Mouse (Mus musculus) G1E (cell line): ENCODE results near the gene Phf19. TPM values are rescaled to one million over a fixed set of nuclear protein-coding genes. Genes with fewer than 3 reads are reported as not detected.

Experiments used
- ATAC-seq: 2 replicates; pipeline ENCODE4 v1.8.0; 2016; ENCODE audit warnings: mild to moderate bottlenecking; ENCODE audit not compliant: insufficient number of reproducible peaks, poor library complexity, low FRiP score, severe bottlenecking; ENCODE audit errors: extremely low read depth
- DNase-seq: peaks from one replicate; pipeline ENCODE4 v3.0.0; 2012; ENCODE audit warnings: low spot score
- H3K27me3 ChIP-seq: 2 replicates; pipeline ENCODE4 v1.6.1; 2012; ENCODE audit warnings: mild to moderate bottlenecking, low read length, inconsistent platforms; ENCODE audit not compliant: insufficient read depth
- H3K36me3 ChIP-seq: replicated peaks from 2 replicates; pipeline ENCODE3; 2012; ENCODE audit warnings: mild to moderate bottlenecking, inconsistent platforms
- H3K4me1 ChIP-seq: 2 replicates; pipeline ENCODE4 v1.6.1; 2012; ENCODE audit warnings: low read depth, low read length, inconsistent platforms, mixed read lengths; ENCODE audit not compliant: insufficient read depth
- H3K4me3 ChIP-seq: 2 replicates; pipeline ENCODE4 v1.5.1; 2012; ENCODE audit warnings: low read depth, mild to moderate bottlenecking, inconsistent platforms, low read length, moderate library complexity, mixed read lengths
- H3K9me3 ChIP-seq: replicated peaks from 2 replicates; pipeline ENCODE4 v1.6.1; 2012; ENCODE audit warnings: inconsistent platforms
- CTCF ChIP-seq: IDR thresholded peaks from 2 replicates; pipeline ENCODE4 v1.5.1; 2012; ENCODE audit warnings: low read depth, low read length, inconsistent platforms, mixed read lengths
- GATA1 ChIP-seq: IDR thresholded peaks from 2 replicates; pipeline ENCODE4 v1.6.1; 2012; ENCODE audit warnings: borderline replicate concordance, low read length, inconsistent platforms, mixed read lengths
- GATA2 ChIP-seq: IDR thresholded peaks from 2 replicates; pipeline ENCODE4 v1.6.1; 2012; ENCODE audit warnings: low read depth, low read length, inconsistent platforms, borderline replicate concordance
- POLR2AphosphoS5 ChIP-seq: IDR thresholded peaks from 2 replicates; pipeline ENCODE4 v1.6.1; 2012; ENCODE audit warnings: low read depth, low read length, inconsistent platforms; ENCODE audit not compliant: insufficient replicate concordance
- TAL1 ChIP-seq: conservative IDR thresholded peaks from 2 replicates; pipeline ENCODE4 v1.6.1; 2012; ENCODE audit warnings: low read depth, low read length, inconsistent platforms, mixed read lengths
- polyA plus RNA-seq: library from polyadenylated mRNA; stranded (reverse); fragments of >175 nt; gene quantifications from 2 replicates; pipeline ENCODE4 v1.2.3, GENCODE M21; 2012
- total RNA-seq, 2 experiments: library from RNA; stranded (forward) in 1 of 2; stranded (reverse) in 1 of 2; fragments of 200-1000 nt in 1 of 2; fragments of >200 nt in 1 of 2; fragmentation: Nextera tagmentation in 1 of 2; gene quantifications; 2 replicates each; pipeline ENCODE4 v1.2.3; 2014 to 2017

Gene Phf19
- total and polyA plus RNA-seq, 3 experiments: 0.01 to 0.66 TPM; not detected in 1

- H3K4me3 ChIP-seq: no peak overlapping the region
- H3K4me1 ChIP-seq: no peaks in the 10 kb centered on the region; the same call in 1 of the 2 replicates
- TF ChIP-seq CTCF: no peak
- TF ChIP-seq GATA1: no peak
- no peak for TF ChIP-seq TAL1
- no peak for TF ChIP-seq POLR2AphosphoS5
- TF ChIP-seq GATA2: no peak
- no peaks in the 10 kb centered on the region for H3K9me3 ChIP-seq
- DNase-seq (no peak), ATAC-seq (no peak)
- no peaks in the 10 kb centered on the region for H3K36me3 ChIP-seq
- peaks cover 26% of the 10 kb centered on the region for H3K27me3 ChIP-seq
Observed at GRCm38 (mm10) chr2:34943556-34944120, 29.8 kb upstream of the Phf19 start.

GRCm38 (mm10) chr2:34941061-34941675 is 27.3 kb upstream of the Phf19 start:
- ATAC-seq: no peak
- Histone ChIP-seq H3K9me3 (no peaks in the 10 kb centered on the region), H3K27me3 (peaks cover 43% of the 10 kb centered on the region), H3K36me3 (no peaks in the 10 kb centered on the region), H3K4me3 (no peak overlapping the region), H3K4me1 (no peaks in the 10 kb centered on the region; the same call in 1 of the 2 replicates)
- DNase-seq: no peak
- TF ChIP-seq POLR2AphosphoS5: no peak
- no peak for TF ChIP-seq GATA2
- no peak for TF ChIP-seq TAL1
- no peak for TF ChIP-seq GATA1

- no peaks in the 10 kb centered on the region; the same call in 1 of the 2 replicates for H3K4me1 ChIP-seq
- no peaks in the 10 kb centered on the region for H3K36me3 ChIP-seq
- peaks cover 47% of the 10 kb centered on the region for H3K27me3 ChIP-seq
- DNase-seq (no peak), ATAC-seq (no peak)
- TF ChIP-seq CTCF (no peak), GATA2 (no peak), TAL1 (no peak), POLR2AphosphoS5 (no peak), GATA1 (no peak)
- H3K4me3 ChIP-seq: no peak overlapping the region
- no peaks in the 10 kb centered on the region for H3K9me3 ChIP-seq
Observed at GRCm38 (mm10) chr2:34940246-34940645, 26.4 kb upstream of the Phf19 start.

- Histone ChIP-seq H3K9me3 (no peaks in the 10 kb centered on the region), H3K4me1 (no peaks in the 10 kb centered on the region), H3K4me3 (no peak overlapping the region), H3K36me3 (no peaks in the 10 kb centered on the region), H3K27me3 (peaks cover 41% of the 10 kb centered on the region)
- no peak for TF ChIP-seq GATA2
- TF ChIP-seq POLR2AphosphoS5: no peak
- no peak for TF ChIP-seq CTCF
- no peak for TF ChIP-seq GATA1
- no peak for TF ChIP-seq TAL1
- ATAC-seq (no peak), DNase-seq (no peak)
Observed at GRCm38 (mm10) chr2:34938269-34939208, 24.7 kb upstream of the Phf19 start.

- H3K4me1 ChIP-seq: no peaks in the 10 kb centered on the region
- no peak for ATAC-seq
- H3K4me3 ChIP-seq: no peak overlapping the region
- H3K9me3 ChIP-seq: no peaks in the 10 kb centered on the region
- peaks cover 39% of the 10 kb centered on the region for H3K27me3 ChIP-seq
- no peak for TF ChIP-seq GATA2
- no peak for TF ChIP-seq GATA1
- no peak for TF ChIP-seq CTCF
- TF ChIP-seq TAL1: no peak
- TF ChIP-seq POLR2AphosphoS5: no peak
- H3K36me3 ChIP-seq: no peaks in the 10 kb centered on the region
- DNase-seq: no peak
Observed at GRCm38 (mm10) chr2:34937460-34937859, 23.6 kb upstream of the Phf19 start.

GRCm38 (mm10) chr2:34927320-34927719 is 13.5 kb upstream of the Phf19 start:
- H3K9me3 ChIP-seq: no peaks in the 10 kb centered on the region

More at GRCm38 (mm10) chr2:34927320-34927719, 13.5 kb upstream of the Phf19 start:
- Histone ChIP-seq H3K4me1 (no peaks in the 10 kb centered on the region), H3K36me3 (no peaks in the 10 kb centered on the region), H3K27me3 (peaks cover 8% of the 10 kb centered on the region; the same call in 1 of the 2 replicates), H3K4me3 (no peak overlapping the region)
- DNase-seq (no peak), ATAC-seq (no peak)
- TF ChIP-seq TAL1 (no peak), GATA2 (no peak), POLR2AphosphoS5 (no peak), CTCF (no peak), GATA1 (no peak)
